Mouse (Mus musculus): ENCODE measurements around the gene Ndufaf2. TPM values are rescaled to one million over a fixed set of nuclear protein-coding genes. Genes with fewer than 3 reads are reported as not detected.

Gene Ndufaf2
- polyA plus RNA-seq, 1 experiment from 2014 or later: 73.3 TPM

DNA sequence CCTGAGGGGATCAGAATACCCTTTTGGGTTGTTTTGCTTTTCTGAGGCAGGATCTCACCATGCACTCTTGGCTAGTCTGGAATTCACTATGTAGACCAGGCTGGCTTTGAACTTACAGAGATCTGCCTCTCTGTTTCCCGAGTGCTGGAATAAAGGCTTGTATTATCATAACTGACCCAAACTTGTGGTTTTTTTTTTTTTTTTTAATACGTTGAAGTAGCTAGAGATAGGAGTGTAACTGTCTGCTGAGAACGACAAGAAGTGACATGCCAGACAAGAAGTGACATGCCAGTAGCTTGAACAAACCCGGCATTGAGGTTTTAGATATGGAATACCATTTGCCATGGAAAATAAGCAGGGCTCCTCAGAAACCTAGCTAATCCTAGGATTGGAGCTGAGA, 125.6 kb downstream of the Ndufaf2 start:
- Histone ChIP-seq H3K4me3 (ENCODE audit: low read depth, low read length) (no peak overlapping the region), H3K4me2 (ENCODE audit: low read length) (no peak overlapping the region), H3K4me1 (replicated peaks; ENCODE audit: control insufficient read depth, insufficient read depth, low read length) (no peaks in the 10 kb centered on the region), H3K9ac (ENCODE audit: low read length) (no peak overlapping the region), H3K27me3 (replicated peaks; ENCODE audit: control insufficient read depth, insufficient read depth, low read length) (no peaks in the 10 kb centered on the region), H3K36me3 (ENCODE audit: control insufficient read depth, insufficient read depth, low read length) (no peaks in the 10 kb centered on the region), H3K27ac (ENCODE audit: low read depth) (no peak overlapping the region), H3K9me3 (ENCODE audit: control insufficient read depth, low read length) (no peaks in the 10 kb centered on the region)
- no peak for DNase-seq (ENCODE audit: low spot score)
- WGBS: 95% methylated on average over 4 of the region's 4 CpGs
- no peak for ATAC-seq (replicated peaks; ENCODE audit: low FRiP score, low TSS enrichment, low read depth)

DNA sequence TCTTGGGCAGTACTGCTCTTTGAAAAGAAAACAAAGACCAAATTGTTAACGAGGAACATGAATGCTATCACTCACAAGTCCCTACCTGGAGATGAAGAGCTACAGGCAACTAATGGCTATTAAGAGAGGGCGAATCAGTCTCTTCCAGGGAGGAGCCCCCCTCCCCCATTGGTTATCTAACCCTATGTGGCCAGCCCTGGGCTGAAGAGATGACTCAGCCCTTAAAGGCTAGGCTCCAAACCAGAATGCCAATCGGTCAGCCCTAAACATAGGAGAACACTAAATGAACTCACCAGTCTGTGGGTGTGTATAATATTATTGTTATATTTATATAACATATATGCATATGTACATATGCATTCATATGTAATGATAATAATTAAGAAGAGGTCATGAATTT, 132.6 kb downstream of the Ndufaf2 start:
- no peak for DNase-seq (ENCODE audit: low spot score)
- Histone ChIP-seq H3K4me1 (replicated peaks; ENCODE audit: control insufficient read depth, insufficient read depth, low read length) (no peaks in the 10 kb centered on the region), H3K27me3 (replicated peaks; ENCODE audit: control insufficient read depth, insufficient read depth, low read length) (no peaks in the 10 kb centered on the region), H3K9me3 (ENCODE audit: control insufficient read depth, low read length) (no peaks in the 10 kb centered on the region), H3K36me3 (ENCODE audit: control insufficient read depth, insufficient read depth, low read length) (no peaks in the 10 kb centered on the region), H3K27ac (ENCODE audit: low read depth) (no peak overlapping the region), H3K4me2 (ENCODE audit: low read length) (no peak overlapping the region), H3K4me3 (ENCODE audit: low read depth, low read length) (no peak overlapping the region), H3K9ac (ENCODE audit: low read length) (no peak overlapping the region)
- ATAC-seq (replicated peaks; ENCODE audit: low FRiP score, low TSS enrichment, low read depth): no peak
- WGBS: 71% methylated on average over 3 of the region's 3 CpGs

DNA sequence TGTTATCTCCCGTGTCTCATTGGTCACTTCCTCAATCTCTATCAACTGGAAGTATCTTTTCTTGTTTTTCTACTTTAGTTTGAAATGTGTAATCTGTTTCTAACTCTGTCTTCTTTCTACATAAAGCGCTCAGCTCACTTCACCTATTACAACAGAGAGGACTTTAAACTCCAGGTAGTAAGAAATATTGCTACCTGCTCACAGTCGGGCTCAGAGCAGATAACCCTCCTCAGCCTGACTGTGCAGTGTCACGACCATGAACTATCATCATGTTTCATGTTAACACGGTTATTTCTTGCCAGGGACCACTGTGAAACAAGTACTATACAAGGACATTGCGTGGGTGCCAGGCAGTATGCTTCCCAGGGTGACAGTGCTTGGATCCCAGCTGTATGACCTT, 141.1 kb downstream of the Ndufaf2 start:
- 67% methylated on average over 6 of the region's 6 CpGs for WGBS
- ATAC-seq (replicated peaks; ENCODE audit: low FRiP score, low TSS enrichment, low read depth) (no peak), DNase-seq (ENCODE audit: low spot score) (no peak)
- Histone ChIP-seq H3K9me3 (ENCODE audit: control insufficient read depth, low read length) (no peaks in the 10 kb centered on the region), H3K27me3 (replicated peaks; ENCODE audit: control insufficient read depth, insufficient read depth, low read length) (no peaks in the 10 kb centered on the region), H3K4me3 (ENCODE audit: low read depth, low read length) (no peak overlapping the region), H3K9ac (ENCODE audit: low read length) (no peak overlapping the region), H3K4me2 (ENCODE audit: low read length) (no peak overlapping the region), H3K4me1 (replicated peaks; ENCODE audit: control insufficient read depth, insufficient read depth, low read length) (no peaks in the 10 kb centered on the region), H3K27ac (ENCODE audit: low read depth) (no peak overlapping the region), H3K36me3 (ENCODE audit: control insufficient read depth, insufficient read depth, low read length) (no peaks in the 10 kb centered on the region)

DNA sequence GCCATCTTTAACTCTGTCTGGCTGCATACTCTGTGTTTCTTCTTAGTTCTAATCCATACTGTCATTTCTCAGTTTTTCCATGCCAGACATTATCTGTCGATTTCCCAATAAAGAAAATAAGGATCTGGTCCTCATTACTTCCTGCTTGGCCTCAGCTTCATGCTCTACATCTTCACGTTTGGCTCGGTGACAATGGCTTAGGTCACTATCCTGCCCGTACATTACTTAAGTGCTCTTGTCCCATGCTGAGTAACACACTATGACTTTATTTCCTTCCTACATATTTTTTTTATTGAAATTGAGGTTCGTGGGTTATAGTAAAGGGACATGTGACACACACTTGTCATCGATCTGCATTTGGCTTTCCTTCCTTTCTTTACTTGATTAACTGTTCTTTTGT, 143.3 kb downstream of the Ndufaf2 start:
- WGBS: 84% methylated on average over 6 of the region's 6 CpGs
- H3K27ac ChIP-seq (ENCODE audit: low read depth): no peak overlapping the region
- H3K4me1 ChIP-seq (replicated peaks; ENCODE audit: control insufficient read depth, insufficient read depth, low read length): no peaks in the 10 kb centered on the region
- H3K36me3 ChIP-seq (ENCODE audit: control insufficient read depth, insufficient read depth, low read length): no peaks in the 10 kb centered on the region
- no peaks in the 10 kb centered on the region for H3K27me3 ChIP-seq (replicated peaks; ENCODE audit: control insufficient read depth, insufficient read depth, low read length)
- no peak overlapping the region for H3K9ac ChIP-seq (ENCODE audit: low read length)
- no peak overlapping the region for H3K4me3 ChIP-seq (ENCODE audit: low read depth, low read length)
- ATAC-seq (replicated peaks; ENCODE audit: low FRiP score, low TSS enrichment, low read depth) (no peak), DNase-seq (ENCODE audit: low spot score) (no peak)
- no peaks in the 10 kb centered on the region for H3K9me3 ChIP-seq (ENCODE audit: control insufficient read depth, low read length)
- no peak overlapping the region for H3K4me2 ChIP-seq (ENCODE audit: low read length)

DNA sequence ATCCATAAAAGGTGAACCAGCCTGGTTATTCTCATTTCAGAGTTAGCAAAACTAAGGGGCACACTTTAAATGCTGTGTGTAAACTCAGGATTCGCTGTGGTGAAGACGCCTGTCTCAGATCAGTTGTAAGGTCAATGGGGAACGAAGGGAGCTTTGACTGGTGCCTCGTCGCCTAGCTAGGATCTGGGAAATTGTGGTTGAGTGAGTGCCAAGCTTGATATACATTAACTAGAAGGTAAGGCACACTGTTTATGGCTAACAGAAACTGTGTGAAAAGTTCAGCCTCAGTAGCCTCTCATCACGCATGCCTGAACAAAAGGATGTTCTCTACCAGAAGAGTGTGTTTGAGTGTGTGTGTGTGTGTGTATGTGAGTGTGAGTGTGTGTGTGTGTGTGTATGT, 144.6 kb downstream of the Ndufaf2 start:
- Histone ChIP-seq H3K4me1 (replicated peaks; ENCODE audit: control insufficient read depth, insufficient read depth, low read length) (0 out of 2 replicates have a peak, but pooled peaks cover 4% of the 10 kb centered on the region), H3K27me3 (replicated peaks; ENCODE audit: control insufficient read depth, insufficient read depth, low read length) (no peaks in the 10 kb centered on the region), H3K36me3 (ENCODE audit: control insufficient read depth, insufficient read depth, low read length) (no peaks in the 10 kb centered on the region), H3K27ac (ENCODE audit: low read depth) (no peak overlapping the region), H3K9me3 (ENCODE audit: control insufficient read depth, low read length) (no peaks in the 10 kb centered on the region), H3K4me3 (ENCODE audit: low read depth, low read length) (no peak overlapping the region), H3K9ac (ENCODE audit: low read length) (no peak overlapping the region), H3K4me2 (ENCODE audit: low read length) (no peak overlapping the region)
- DNase-seq (ENCODE audit: low spot score): no peak
- 63% methylated on average over 6 of the region's 6 CpGs for WGBS
- ATAC-seq (replicated peaks; ENCODE audit: low FRiP score, low TSS enrichment, low read depth): no peak

DNA sequence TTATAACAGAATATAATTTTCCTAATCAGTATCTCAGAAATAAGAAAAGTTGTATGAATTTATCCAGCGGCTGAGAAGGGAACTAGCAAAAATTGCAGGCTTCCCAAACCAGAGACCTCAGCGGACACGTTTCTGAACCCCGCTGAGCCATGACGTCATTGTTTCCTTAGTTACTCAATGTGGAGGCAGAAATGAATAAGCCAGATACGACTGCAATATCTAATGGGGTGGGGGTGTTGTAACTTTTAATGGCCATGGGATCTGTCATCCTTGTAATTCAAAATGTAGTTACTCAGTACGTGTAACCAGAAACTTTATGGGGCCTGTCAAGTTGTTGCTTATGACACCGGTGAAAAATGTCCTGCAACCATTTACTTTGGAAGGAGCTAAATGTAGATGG, 145.3 kb downstream of the Ndufaf2 start:
- peaks cover 3% of the 10 kb centered on the region for H3K9me3 ChIP-seq (ENCODE audit: control insufficient read depth, low read length)
- DNase-seq (ENCODE audit: low spot score) (no peak), ATAC-seq (replicated peaks; ENCODE audit: low FRiP score, low TSS enrichment, low read depth) (no peak)
- 76% methylated on average over 8 of the region's 8 CpGs for WGBS
- H3K4me1 ChIP-seq (replicated peaks; ENCODE audit: control insufficient read depth, insufficient read depth, low read length): 0 out of 2 replicates have a peak, but pooled peaks cover 4% of the 10 kb centered on the region
- H3K9ac ChIP-seq (ENCODE audit: low read length): no peak overlapping the region
- H3K27ac ChIP-seq (ENCODE audit: low read depth): no peak overlapping the region
- H3K36me3 ChIP-seq (ENCODE audit: control insufficient read depth, insufficient read depth, low read length): no peaks in the 10 kb centered on the region
- H3K4me3 ChIP-seq (ENCODE audit: low read depth, low read length): no peak overlapping the region
- H3K4me2 ChIP-seq (ENCODE audit: low read length): no peak overlapping the region
- no peaks in the 10 kb centered on the region for H3K27me3 ChIP-seq (replicated peaks; ENCODE audit: control insufficient read depth, insufficient read depth, low read length)

DNA sequence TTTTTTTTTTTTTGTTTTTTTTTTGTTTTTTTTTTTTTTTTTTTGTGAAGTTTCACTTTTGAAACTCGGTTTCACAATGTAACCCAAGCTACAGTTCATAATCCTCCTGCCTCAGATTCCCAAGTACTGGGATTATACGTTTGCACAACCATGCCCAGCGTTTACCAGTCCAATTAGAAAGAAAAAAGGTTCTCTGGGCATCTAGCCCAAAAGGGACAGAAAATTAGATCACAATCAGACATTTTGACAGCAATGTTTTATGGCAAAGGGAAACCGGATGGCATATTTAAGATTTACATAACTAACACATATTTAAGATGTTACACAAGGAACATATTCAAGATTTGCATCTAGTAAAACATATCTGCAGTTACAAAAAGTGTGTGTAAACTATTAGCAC, 150.6 kb downstream of the Ndufaf2 start:
- DNase-seq (ENCODE audit: low spot score) (no peak), ATAC-seq (replicated peaks; ENCODE audit: low FRiP score, low TSS enrichment, low read depth) (no peak)
- Histone ChIP-seq H3K9me3 (ENCODE audit: control insufficient read depth, low read length) (peaks cover 3% of the 10 kb centered on the region), H3K27ac (ENCODE audit: low read depth) (no peak overlapping the region), H3K4me3 (ENCODE audit: low read depth, low read length) (no peak overlapping the region), H3K4me1 (replicated peaks; ENCODE audit: control insufficient read depth, insufficient read depth, low read length) (0 out of 2 replicates have a peak, but pooled peaks cover 4% of the 10 kb centered on the region), H3K27me3 (replicated peaks; ENCODE audit: control insufficient read depth, insufficient read depth, low read length) (no peaks in the 10 kb centered on the region), H3K4me2 (ENCODE audit: low read length) (no peak overlapping the region), H3K36me3 (ENCODE audit: control insufficient read depth, insufficient read depth, low read length) (no peaks in the 10 kb centered on the region), H3K9ac (ENCODE audit: low read length) (no peak overlapping the region)
- 86% methylated on average over 4 of the region's 4 CpGs for WGBS

DNA sequence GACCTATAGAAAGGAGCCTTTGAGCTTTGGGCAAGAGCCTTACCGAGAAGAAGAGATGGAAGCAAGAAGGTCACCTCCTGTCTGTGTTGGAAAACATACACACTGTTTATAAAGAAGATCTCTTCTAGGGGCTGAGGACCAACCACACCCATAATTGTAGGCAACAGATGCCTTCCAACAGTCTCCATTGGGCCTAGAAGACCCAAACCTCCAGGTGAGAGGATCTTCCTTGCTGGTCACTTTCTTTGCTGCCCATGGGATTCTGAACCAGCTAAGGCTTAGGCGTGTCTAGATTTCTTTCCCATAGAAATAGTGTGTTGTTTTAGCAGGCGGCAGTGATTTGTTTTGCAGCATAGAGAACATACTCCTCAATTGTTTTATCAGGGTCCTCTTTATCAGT, 162.1 kb downstream of the Ndufaf2 start:
- Histone ChIP-seq H3K27me3 (replicated peaks; ENCODE audit: control insufficient read depth, insufficient read depth, low read length) (no peaks in the 10 kb centered on the region), H3K4me2 (ENCODE audit: low read length) (no peak overlapping the region), H3K27ac (ENCODE audit: low read depth) (no peak overlapping the region), H3K36me3 (ENCODE audit: control insufficient read depth, insufficient read depth, low read length) (no peaks in the 10 kb centered on the region), H3K4me1 (replicated peaks; ENCODE audit: control insufficient read depth, insufficient read depth, low read length) (no peaks in the 10 kb centered on the region), H3K9ac (ENCODE audit: low read length) (no peak overlapping the region), H3K4me3 (ENCODE audit: low read depth, low read length) (no peak overlapping the region), H3K9me3 (ENCODE audit: control insufficient read depth, low read length) (no peaks in the 10 kb centered on the region)
- ATAC-seq (replicated peaks; ENCODE audit: low FRiP score, low TSS enrichment, low read depth) (no peak), DNase-seq (ENCODE audit: low spot score) (no peak)
- WGBS: 93% methylated on average over 3 of the region's 3 CpGs

DNA sequence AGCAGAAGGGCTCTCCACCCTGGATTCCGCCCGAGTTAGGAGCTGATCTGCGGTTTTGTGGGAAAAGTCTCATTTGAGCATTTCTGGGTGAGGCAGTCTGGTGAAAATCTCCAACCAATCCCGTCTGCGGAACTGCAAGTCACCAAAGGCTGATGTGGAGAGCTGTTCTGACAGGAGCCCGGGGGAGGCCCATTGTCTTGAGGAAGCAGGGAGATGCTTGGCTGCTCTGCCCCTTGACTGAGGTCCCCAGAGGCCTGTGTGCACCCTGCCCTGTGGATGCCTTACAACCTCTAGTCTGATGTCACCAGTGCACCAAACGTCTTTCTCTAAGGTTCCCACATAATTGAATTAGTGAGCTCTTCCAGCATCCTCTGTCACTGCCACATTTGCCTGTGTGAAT, 163.2 kb downstream of the Ndufaf2 start:
- no peaks in the 10 kb centered on the region for H3K4me1 ChIP-seq (replicated peaks; ENCODE audit: control insufficient read depth, insufficient read depth, low read length)
- H3K4me2 ChIP-seq (ENCODE audit: low read length): no peak overlapping the region
- no peak overlapping the region for H3K9ac ChIP-seq (ENCODE audit: low read length)
- no peaks in the 10 kb centered on the region for H3K9me3 ChIP-seq (ENCODE audit: control insufficient read depth, low read length)
- H3K27me3 ChIP-seq (replicated peaks; ENCODE audit: control insufficient read depth, insufficient read depth, low read length): no peaks in the 10 kb centered on the region
- no peak overlapping the region for H3K27ac ChIP-seq (ENCODE audit: low read depth)
- H3K4me3 ChIP-seq (ENCODE audit: low read depth, low read length): no peak overlapping the region
- WGBS: 79% methylated on average over 7 of the region's 7 CpGs
- H3K36me3 ChIP-seq (ENCODE audit: control insufficient read depth, insufficient read depth, low read length): no peaks in the 10 kb centered on the region
- ATAC-seq (replicated peaks; ENCODE audit: low FRiP score, low TSS enrichment, low read depth): no peak
- no peak for DNase-seq (ENCODE audit: low spot score)

Data from intestine, embryonic 14.5 days (tissue).